Mouse (Mus musculus): ENCODE measurements around the gene Clec12b. TPM values are rescaled to one million over a fixed set of nuclear protein-coding genes. Genes with fewer than 3 reads are reported as not detected.
"Not testable (repeated sequence)": the region's sequence is repeated elsewhere in the genome, so short reads cannot be mapped to it uniquely, and the experiment has no call there.

The Clec12b gene
- polyA plus RNA-seq, 1 experiment = 7.1 TPM

DNA sequence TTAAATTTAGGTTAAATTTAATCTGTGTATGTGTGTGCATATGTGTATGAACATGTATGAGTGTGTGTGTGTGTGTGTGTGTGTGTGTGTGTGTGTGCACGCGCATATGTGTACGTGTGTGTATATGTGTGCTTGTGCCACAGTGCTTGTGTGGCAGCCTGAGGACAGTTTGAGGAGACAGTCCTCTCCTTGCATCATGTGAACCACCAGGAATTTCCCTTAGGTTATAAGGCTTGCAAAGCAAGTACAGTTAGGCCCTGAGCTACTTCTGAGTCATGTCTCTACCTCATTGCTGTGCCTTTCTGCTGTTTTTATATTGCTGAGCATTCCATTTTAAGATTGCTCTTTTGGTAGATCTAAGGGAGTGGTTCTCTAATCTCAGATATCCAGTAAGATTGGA is 34.6 kb downstream of the Clec12b start:
- H3K27ac ChIP-seq (ENCODE audit: control insufficient read depth, insufficient read depth, low read depth, low read length) = no peak overlapping the region
- no peaks in the 10 kb centered on the region for H3K27me3 ChIP-seq (ENCODE audit: control insufficient read depth, insufficient read depth, low read length)
- H3K4me3 ChIP-seq (ENCODE audit: control insufficient read depth, low read depth, low read length) = no peak overlapping the region
- no peaks in the 10 kb centered on the region for H3K36me3 ChIP-seq (ENCODE audit: control insufficient read depth, insufficient read depth, low read length)
- TF ChIP-seq CTCF (IDR thresholded peaks at IDR 0.05; ENCODE audit: control insufficient read depth, insufficient read depth, insufficient replicate concordance, low read depth, low read length) = no peak
- H3K4me1 ChIP-seq (ENCODE audit: control insufficient read depth, insufficient read depth, low read length) = no peaks in the 10 kb centered on the region

DNA sequence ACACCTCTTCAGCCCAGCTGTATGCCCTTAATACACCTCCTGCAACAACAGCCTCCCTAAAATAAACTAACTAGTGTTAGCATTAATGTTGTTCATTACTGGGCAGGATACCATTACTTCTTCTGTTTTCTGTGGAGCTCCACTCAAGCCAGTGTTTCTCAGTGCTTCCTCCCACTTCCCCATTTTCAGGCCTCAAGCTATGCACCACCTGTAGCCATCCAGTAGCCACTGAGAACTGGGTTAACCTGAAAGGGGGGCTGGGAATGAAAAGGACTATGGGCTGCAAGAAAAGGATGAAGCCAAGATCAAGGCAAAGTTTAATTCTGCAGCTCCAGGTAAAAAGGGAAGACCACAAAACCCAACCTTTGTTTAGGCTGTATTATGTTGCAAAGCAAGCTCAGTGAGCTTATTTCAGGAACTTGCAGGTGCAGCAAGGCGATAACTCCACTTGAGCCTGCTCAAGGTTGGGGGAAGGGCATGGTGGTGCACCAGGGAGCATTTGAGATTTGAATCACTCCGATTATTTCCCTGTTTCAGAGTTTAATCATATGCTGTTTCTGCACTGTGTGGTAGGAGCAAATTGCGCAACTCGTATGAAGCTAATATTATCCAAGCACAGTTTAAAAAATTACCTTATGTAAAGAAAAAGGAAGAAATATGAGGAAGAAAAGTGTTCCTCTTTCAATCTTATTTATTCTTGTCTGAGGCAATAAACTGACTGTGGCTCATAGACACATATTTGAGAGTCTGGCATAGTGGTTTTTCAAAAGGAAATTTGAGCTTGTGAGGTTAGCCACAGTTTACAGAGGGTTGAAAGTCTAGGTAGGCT is 35.9 kb downstream of the Clec12b start:
- no peak overlapping the region for H3K27ac ChIP-seq (ENCODE audit: control insufficient read depth, insufficient read depth, low read depth, low read length)
- no peak overlapping the region for H3K4me3 ChIP-seq (ENCODE audit: control insufficient read depth, low read depth, low read length)
- H3K4me1 ChIP-seq (ENCODE audit: control insufficient read depth, insufficient read depth, low read length) = no peaks in the 10 kb centered on the region
- H3K36me3 ChIP-seq (ENCODE audit: control insufficient read depth, insufficient read depth, low read length) = no peaks in the 10 kb centered on the region
- H3K27me3 ChIP-seq (ENCODE audit: control insufficient read depth, insufficient read depth, low read length) = no peaks in the 10 kb centered on the region
- no peak for TF ChIP-seq POLR2A (IDR thresholded peaks at IDR 0.05; ENCODE audit: control insufficient read depth, low read depth, low read length)
- no peak for TF ChIP-seq CTCF (IDR thresholded peaks at IDR 0.05; ENCODE audit: control insufficient read depth, insufficient read depth, insufficient replicate concordance, low read depth, low read length)

DNA sequence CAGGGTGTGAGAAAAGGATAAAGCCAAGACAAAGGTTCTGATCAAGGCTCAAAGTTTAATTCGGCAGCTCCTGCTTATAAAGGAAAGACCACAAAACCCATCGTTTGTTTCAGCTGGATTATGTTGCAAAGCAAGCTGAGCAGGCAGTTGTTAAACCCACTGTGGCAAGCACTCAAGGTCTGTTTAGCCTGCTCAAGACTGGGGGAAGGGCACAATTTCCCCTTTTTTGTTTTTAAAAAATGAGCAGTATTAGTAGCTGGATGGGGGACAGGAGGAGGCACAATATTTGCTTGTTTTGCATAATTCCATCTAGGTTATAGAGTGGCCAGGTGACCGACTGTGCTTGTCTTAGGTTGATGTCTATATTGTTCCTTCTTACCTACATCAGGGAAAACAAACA is 41.3 kb downstream of the Clec12b start:
- TF ChIP-seq CTCF (IDR thresholded peaks at IDR 0.05; ENCODE audit: control insufficient read depth, insufficient read depth, insufficient replicate concordance, low read depth, low read length) (no peak), POLR2A (IDR thresholded peaks at IDR 0.05; ENCODE audit: control insufficient read depth, low read depth, low read length) (no peak)
- Histone ChIP-seq H3K27ac (ENCODE audit: control insufficient read depth, insufficient read depth, low read depth, low read length) (no peak overlapping the region), H3K4me3 (ENCODE audit: control insufficient read depth, low read depth, low read length) (no peak overlapping the region), H3K4me1 (ENCODE audit: control insufficient read depth, insufficient read depth, low read length) (no peaks in the 10 kb centered on the region), H3K27me3 (ENCODE audit: control insufficient read depth, insufficient read depth, low read length) (no peaks in the 10 kb centered on the region), H3K36me3 (ENCODE audit: control insufficient read depth, insufficient read depth, low read length) (no peaks in the 10 kb centered on the region)

DNA sequence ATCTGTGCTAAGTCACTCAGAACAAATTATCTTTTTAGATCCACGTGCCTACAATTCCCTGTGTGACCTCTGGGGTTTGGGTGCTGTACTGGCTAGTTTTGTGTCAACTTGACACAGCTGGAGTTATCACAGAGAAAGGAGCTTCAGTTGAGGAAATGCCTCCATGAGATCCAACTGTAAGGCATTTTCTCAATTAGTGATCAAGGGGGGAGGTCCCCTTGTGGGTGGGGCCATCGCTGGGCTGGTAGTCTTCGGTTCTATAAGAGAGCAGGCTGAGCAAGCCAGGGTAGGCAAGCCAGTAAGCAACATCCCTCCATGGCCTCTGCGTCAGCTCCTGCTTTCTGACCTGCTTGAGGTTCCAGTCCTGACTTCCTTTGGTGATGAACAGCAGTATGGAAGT is 43.3 kb downstream of the Clec12b start, which contains the start of gene Clec12a:
Gene Clec12a, plus strand, starts transcription at position 301 of the 400 bp plus-strand sequence.
- H3K4me3 ChIP-seq (ENCODE audit: control insufficient read depth, low read depth, low read length); H3K27ac ChIP-seq (ENCODE audit: control insufficient read depth, insufficient read depth, low read depth, low read length); H3K4me1 ChIP-seq (ENCODE audit: control insufficient read depth, insufficient read depth, low read length); H3K36me3 ChIP-seq (ENCODE audit: control insufficient read depth, insufficient read depth, low read length); H3K27me3 ChIP-seq (ENCODE audit: control insufficient read depth, insufficient read depth, low read length): not testable (repeated sequence)

DNA sequence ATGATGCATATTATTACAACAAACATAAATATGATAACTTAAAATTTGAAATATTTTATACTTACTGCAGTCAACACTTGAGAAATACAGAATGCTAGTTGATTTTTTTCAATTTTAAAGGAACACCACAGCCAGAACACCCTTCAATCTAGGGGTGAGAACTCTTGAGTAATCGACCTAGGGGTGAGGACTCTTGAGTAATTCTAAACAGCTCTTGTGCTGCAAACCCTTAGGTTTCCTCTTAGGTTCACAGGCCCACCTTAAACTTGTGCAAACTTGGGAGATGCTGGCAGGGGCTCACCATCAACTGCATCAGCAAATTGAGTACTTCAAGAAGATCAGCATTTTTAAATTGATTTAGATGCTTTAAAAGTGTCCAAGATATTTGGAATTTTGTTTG is 47.9 kb downstream of the Clec12b start:
- H3K27me3 ChIP-seq (ENCODE audit: control insufficient read depth, insufficient read depth, low read length) = no peaks in the 10 kb centered on the region
- H3K27ac ChIP-seq (ENCODE audit: control insufficient read depth, insufficient read depth, low read depth, low read length) = no peak overlapping the region
- TF ChIP-seq POLR2A (IDR thresholded peaks at IDR 0.05; ENCODE audit: control insufficient read depth, low read depth, low read length) (no peak), CTCF (IDR thresholded peaks at IDR 0.05; ENCODE audit: control insufficient read depth, insufficient read depth, insufficient replicate concordance, low read depth, low read length) (no peak)

DNA sequence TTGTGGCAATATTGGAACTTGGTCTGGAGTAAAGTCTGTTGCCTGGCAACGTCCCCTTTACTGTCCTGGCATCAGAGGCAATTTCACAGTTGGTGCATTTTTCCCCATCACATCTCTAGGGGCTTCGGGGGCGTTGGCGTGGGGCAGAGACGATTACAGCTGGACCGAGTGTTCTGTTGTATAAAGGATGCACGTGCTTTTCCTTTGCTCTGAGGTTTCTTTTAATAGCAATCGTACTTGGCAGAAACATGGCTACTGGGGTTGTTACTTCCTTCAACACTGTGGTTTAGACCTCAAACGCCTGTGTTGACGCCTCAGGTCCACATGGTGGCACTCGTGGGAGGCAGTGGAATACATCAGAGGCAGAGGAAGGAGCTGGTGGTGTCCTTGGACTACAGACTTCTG is 52.0 kb downstream of the Clec12b start:
- Histone ChIP-seq H3K27ac (ENCODE audit: control insufficient read depth, insufficient read depth, low read depth, low read length) (no peak overlapping the region), H3K4me3 (ENCODE audit: control insufficient read depth, low read depth, low read length) (no peak overlapping the region), H3K36me3 (ENCODE audit: control insufficient read depth, insufficient read depth, low read length) (0 out of 2 replicates have a peak, but pooled peaks cover 2% of the 10 kb centered on the region), H3K4me1 (ENCODE audit: control insufficient read depth, insufficient read depth, low read length) (peaks cover 13% of the 10 kb centered on the region), H3K27me3 (ENCODE audit: control insufficient read depth, insufficient read depth, low read length) (no peaks in the 10 kb centered on the region)
- TF ChIP-seq POLR2A (IDR thresholded peaks at IDR 0.05; ENCODE audit: control insufficient read depth, low read depth, low read length) = no peak
- peak; percentile 74; the same call in 1 of the 2 replicates for TF ChIP-seq CTCF (IDR thresholded peaks at IDR 0.05; ENCODE audit: control insufficient read depth, insufficient read depth, insufficient replicate concordance, low read depth, low read length)

More for the DNA sequence above, 47.9 kb downstream of the Clec12b start:
- H3K36me3 ChIP-seq (ENCODE audit: control insufficient read depth, insufficient read depth, low read length) = no peaks in the 10 kb centered on the region
- H3K4me1 ChIP-seq (ENCODE audit: control insufficient read depth, insufficient read depth, low read length) = peaks cover 9% of the 10 kb centered on the region
- H3K4me3 ChIP-seq (ENCODE audit: control insufficient read depth, low read depth, low read length) = no peak overlapping the region

DNA sequence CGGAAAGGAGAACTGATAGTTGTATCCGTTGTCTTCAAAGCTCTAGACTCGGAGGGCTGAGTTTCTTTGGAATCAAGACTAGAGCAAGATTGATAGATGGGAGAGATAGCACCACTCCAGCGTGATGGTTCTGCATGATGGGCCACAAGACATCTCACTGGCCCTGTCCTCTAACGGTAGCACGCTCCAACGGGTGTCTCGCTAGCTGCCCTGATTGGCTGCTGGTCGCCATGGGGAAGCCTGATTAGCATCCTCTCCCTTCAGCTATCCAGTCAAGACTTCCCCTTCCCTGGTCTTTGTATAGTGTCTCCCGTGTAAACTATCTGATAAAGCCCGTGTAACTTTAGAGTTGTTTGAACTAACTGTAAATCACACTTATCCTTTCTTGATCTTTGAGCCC is 54.1 kb downstream of the Clec12b start, which contains the start of gene 4922502D21Rik:
Gene 4922502D21Rik, minus strand, starts transcription at position 187 of the 400 bp plus-strand sequence.
- Histone ChIP-seq H3K27me3 (ENCODE audit: control insufficient read depth, insufficient read depth, low read length) (no peaks in the 10 kb centered on the region), H3K36me3 (ENCODE audit: control insufficient read depth, insufficient read depth, low read length) (peaks cover 2% of the 10 kb centered on the region; the same call in 1 of the 2 replicates), H3K27ac (ENCODE audit: control insufficient read depth, insufficient read depth, low read depth, low read length) (peak within 1 kb of the TSS; percentile 96), H3K4me1 (ENCODE audit: control insufficient read depth, insufficient read depth, low read length) (peaks cover 13% of the 10 kb centered on the region), H3K4me3 (ENCODE audit: control insufficient read depth, low read depth, low read length) (peak within 1 kb of the TSS; percentile 84)
- TF ChIP-seq POLR2A (IDR thresholded peaks at IDR 0.05; ENCODE audit: control insufficient read depth, low read depth, low read length) (peak; percentile 95), CTCF (IDR thresholded peaks at IDR 0.05; ENCODE audit: control insufficient read depth, insufficient read depth, insufficient replicate concordance, low read depth, low read length) (no peak)

All from testis, adult 2 months (tissue).